Mouse (Mus musculus) kidney, adult 2 months (tissue): ENCODE measurements at regions not wholly inside any gene's neighbourhood (a gene's known extent, or its start where the extent isn't known, plus 50 kb on each side); places are given as distances from the start of the nearest gene placed in this dataset.

Experiments used
- CTCF ChIP-seq: fragments of 200-500 bp; conservative IDR thresholded peaks from 2 replicates; pipeline ENCODE4 v1.5.1; 2011; ENCODE audit warnings: low read depth, mild to moderate bottlenecking, control low read depth, low read length, moderate library complexity, mixed read lengths; ENCODE audit not compliant: insufficient read depth, insufficient read length
- POLR2A ChIP-seq: fragments of 200-500 bp; IDR thresholded peaks from one replicate; pipeline ENCODE4 v1.6.1; 2011; ENCODE audit warnings: low read depth, low read length, control low read depth

DNA sequence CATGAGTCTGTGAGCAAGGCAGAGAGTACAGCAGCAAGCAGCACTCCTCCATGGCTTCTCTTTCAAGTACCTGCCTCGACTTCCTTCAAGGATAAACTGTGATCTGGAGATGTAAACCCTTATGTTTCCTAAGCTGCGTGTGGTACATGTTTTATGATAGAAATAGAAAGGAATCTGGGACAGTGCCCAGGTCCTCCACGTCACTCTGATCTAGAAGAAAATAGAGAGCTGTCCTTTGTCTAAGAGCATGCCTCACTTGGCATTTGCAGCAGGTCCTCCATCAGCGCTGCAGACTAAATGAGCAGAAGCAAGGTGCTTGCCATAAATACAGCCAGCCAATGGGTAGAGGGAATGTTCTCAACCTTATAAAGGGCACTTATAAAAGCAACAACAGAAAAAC, 156.3 kb upstream of the Zfp618 start:
- TF ChIP-seq CTCF (no peak), POLR2A (no peak)
